Comparison of ENCODE assay signal across 29 mouse cellular contexts in the genomic region with DNA sequence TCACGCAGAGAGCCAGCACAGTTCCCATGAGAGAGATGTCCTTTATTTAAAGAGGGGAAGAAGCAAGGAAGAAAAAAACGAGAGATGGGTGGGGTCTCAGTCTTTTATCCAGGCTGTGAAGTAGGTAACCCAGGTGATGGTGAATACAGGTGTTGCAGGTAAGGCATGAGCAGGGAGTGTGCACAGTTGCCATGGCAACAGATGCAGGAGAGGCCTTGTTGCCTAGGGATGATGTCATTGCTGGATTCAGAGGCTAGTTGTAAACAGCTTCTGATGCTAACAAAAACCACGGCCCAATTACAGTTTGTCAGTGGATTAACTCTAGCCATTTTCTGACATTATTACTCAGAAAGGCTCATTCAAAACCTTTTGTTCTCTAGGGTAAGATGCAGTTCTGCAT.
A peak's percentile ranks its signal among the peaks of the same experiment; 100 is the strongest.
DNase-seq lines count a peak whose midpoint lies in the region; ATAC-seq and TF ChIP-seq lines count a peak whose summit lies in the region.
"Had no signal": no experiment of that assay in that cellular context is flagged by ENCODE, and none has a peak within 500 bp of the region (broad histone marks: within the 10 kb centered on the region; RNA-seq: fewer than 3 reads in every experiment).

No protein-coding gene starts in this region.

- no peaks in the 10 kb centered on the region for H3K9me3 ChIP-seq in hindbrain, embryonic 15.5 days
- no peaks in the 10 kb centered on the region for H3K9me3 ChIP-seq in hindbrain, embryonic 14.5 days (ENCODE audit: control insufficient read depth, low read length)
- H3K9me3 ChIP-seq in midbrain, embryonic 11.5 days (ENCODE audit: control insufficient read depth, low read length) = no peaks in the 10 kb centered on the region
- H3K9me3 ChIP-seq in midbrain, embryonic 13.5 days = no peaks in the 10 kb centered on the region
- no peaks in the 10 kb centered on the region for H3K9me3 ChIP-seq in midbrain, embryonic 16.5 days (replicated peaks; ENCODE audit: control insufficient read depth, low read length, poor library complexity, severe bottlenecking)
- H3K9me3 ChIP-seq: hindbrain, embryonic 10.5 days; intestine, embryonic 15.5 days; limb, embryonic 15.5 days; liver, embryonic 15.5 days; lung, embryonic 15.5 days; neural tube, embryonic 12.5 days had no signal

- H3K4me3 ChIP-seq in hindbrain, embryonic 15.5 days = no peak overlapping the region
- no peak overlapping the region for H3K4me3 ChIP-seq in hindbrain, embryonic 14.5 days (replicated peaks; ENCODE audit: low read length)
- no peak overlapping the region for H3K4me3 ChIP-seq in midbrain, embryonic 11.5 days (ENCODE audit: low read depth, low read length)
- H3K4me3 ChIP-seq in midbrain, embryonic 13.5 days (replicated peaks) = no peak overlapping the region
- H3K4me3 ChIP-seq in midbrain, embryonic 16.5 days (ENCODE audit: low read depth, low read length) = no peak overlapping the region
- H3K4me3 ChIP-seq: hindbrain, embryonic 10.5 days; intestine, embryonic 15.5 days; layer of hippocampus, adult 2 months; limb, embryonic 15.5 days; liver, embryonic 15.5 days; lung, embryonic 15.5 days; megakaryocyte, embryonic 14.5 days; neural tube, embryonic 12.5 days had no signal

- TF ChIP-seq CTCF in brain, embryonic 14.5 days (IDR thresholded peaks at IDR 0.05; ENCODE audit: borderline replicate concordance, extremely low read depth, insufficient read depth, insufficient read length) = no peak

- no peaks in the 10 kb centered on the region for H3K27me3 ChIP-seq in hindbrain, embryonic 15.5 days
- no peaks in the 10 kb centered on the region for H3K27me3 ChIP-seq in hindbrain, embryonic 14.5 days (ENCODE audit: control insufficient read depth, insufficient read depth, low read length)
- no peaks in the 10 kb centered on the region for H3K27me3 ChIP-seq in midbrain, embryonic 11.5 days (ENCODE audit: control insufficient read depth, insufficient read depth, low read length)
- H3K27me3 ChIP-seq in midbrain, embryonic 13.5 days = no peaks in the 10 kb centered on the region
- no peaks in the 10 kb centered on the region for H3K27me3 ChIP-seq in midbrain, embryonic 16.5 days (ENCODE audit: control insufficient read depth, insufficient read depth, low read depth, low read length)
- H3K27me3 ChIP-seq: CH12.LX; intestine, embryonic 15.5 days; limb, embryonic 15.5 days; liver, embryonic 15.5 days; lung, embryonic 15.5 days; megakaryocyte, embryonic 14.5 days; neural tube, embryonic 12.5 days had no signal

- H3K27ac ChIP-seq in hindbrain, embryonic 15.5 days (replicated peaks) = no peak overlapping the region; the same call in 1 of the 2 replicates
- H3K27ac ChIP-seq in hindbrain, embryonic 14.5 days = no peak overlapping the region
- H3K27ac ChIP-seq in midbrain, embryonic 11.5 days (ENCODE audit: low read depth, low read length) = no peak overlapping the region
- no peak overlapping the region for H3K27ac ChIP-seq in midbrain, embryonic 13.5 days
- peak overlapping the region; percentile 5; the same call in 1 of the 2 replicates for H3K27ac ChIP-seq in midbrain, embryonic 16.5 days (ENCODE audit: low read length)
- H3K27ac ChIP-seq: hindbrain, embryonic 10.5 days; intestine, embryonic 15.5 days; layer of hippocampus, adult 2 months; limb, embryonic 15.5 days; liver, embryonic 15.5 days; lung, embryonic 15.5 days; neural tube, embryonic 12.5 days had no signal

- no peaks in the 10 kb centered on the region for H3K4me1 ChIP-seq in hindbrain, embryonic 15.5 days (replicated peaks)
- no peaks in the 10 kb centered on the region for H3K4me1 ChIP-seq in hindbrain, embryonic 14.5 days (replicated peaks; ENCODE audit: control insufficient read depth, insufficient read depth, low read length)
- no peaks in the 10 kb centered on the region for H3K4me1 ChIP-seq in midbrain, embryonic 11.5 days (ENCODE audit: control insufficient read depth, insufficient read depth, low read length)
- no peaks in the 10 kb centered on the region for H3K4me1 ChIP-seq in midbrain, embryonic 13.5 days (replicated peaks)
- H3K4me1 ChIP-seq in midbrain, embryonic 16.5 days (ENCODE audit: control insufficient read depth, insufficient read depth, low read length) = 0 out of 2 replicates have a peak, but pooled peaks cover 5% of the 10 kb centered on the region
- H3K4me1 ChIP-seq: hindbrain, embryonic 10.5 days; intestine, embryonic 15.5 days; limb, embryonic 15.5 days; liver, embryonic 15.5 days; lung, embryonic 15.5 days; megakaryocyte, embryonic 14.5 days; neural tube, embryonic 12.5 days had no signal

- no peak overlapping the region for H3K9ac ChIP-seq in hindbrain, embryonic 15.5 days
- no peak overlapping the region for H3K9ac ChIP-seq in hindbrain, embryonic 14.5 days
- no peak overlapping the region for H3K9ac ChIP-seq in midbrain, embryonic 11.5 days (ENCODE audit: low read length)
- H3K9ac ChIP-seq in midbrain, embryonic 13.5 days (replicated peaks) = no peak overlapping the region
- no peak overlapping the region for H3K9ac ChIP-seq in midbrain, embryonic 16.5 days (ENCODE audit: low read depth, low read length)
- H3K9ac ChIP-seq: intestine, embryonic 15.5 days; limb, embryonic 15.5 days; liver, embryonic 15.5 days; lung, embryonic 15.5 days; neural tube, embryonic 12.5 days had no signal

- no peak for TF ChIP-seq POLR2A in brain, embryonic 14.5 days (IDR thresholded peaks at IDR 0.05; ENCODE audit: borderline replicate concordance, extremely low read depth, insufficient read depth, insufficient read length, poor library complexity, severe bottlenecking)

- 68% methylated on average over 3 of the region's 3 CpGs for WGBS in hindbrain, embryonic 15.5 days
- 73% methylated on average over 3 of the region's 3 CpGs for WGBS in hindbrain, embryonic 14.5 days
- WGBS in midbrain, embryonic 11.5 days = 86% methylated on average over 3 of the region's 3 CpGs
- WGBS in midbrain, embryonic 13.5 days = 75% methylated on average over 3 of the region's 3 CpGs
- 59% methylated on average over 3 of the region's 3 CpGs for WGBS in midbrain, embryonic 16.5 days

- peak; percentile 74; the same call in 1 of the 2 replicates for ATAC-seq in hindbrain, embryonic 15.5 days (ENCODE audit: low FRiP score, low read depth)
- no peak for ATAC-seq in hindbrain, embryonic 14.5 days (ENCODE audit: low FRiP score)
- no peak for ATAC-seq in midbrain, embryonic 11.5 days (ENCODE audit: low FRiP score)
- ATAC-seq in midbrain, embryonic 13.5 days = no peak
- peak; percentile 80; the same call in 1 of the 2 replicates for ATAC-seq in midbrain, embryonic 16.5 days
- ATAC-seq: intestine, embryonic 15.5 days; Patski had no signal

- H3K36me3 ChIP-seq in hindbrain, embryonic 15.5 days = no peaks in the 10 kb centered on the region
- no peaks in the 10 kb centered on the region for H3K36me3 ChIP-seq in hindbrain, embryonic 14.5 days (replicated peaks; ENCODE audit: control insufficient read depth, insufficient read depth)
- no peaks in the 10 kb centered on the region for H3K36me3 ChIP-seq in midbrain, embryonic 11.5 days (ENCODE audit: control insufficient read depth, insufficient read depth, low read length)
- no peaks in the 10 kb centered on the region for H3K36me3 ChIP-seq in midbrain, embryonic 13.5 days
- no peaks in the 10 kb centered on the region for H3K36me3 ChIP-seq in midbrain, embryonic 16.5 days (ENCODE audit: control insufficient read depth, insufficient read depth, low read length)
- H3K36me3 ChIP-seq: G1E; hindbrain, embryonic 10.5 days; intestine, embryonic 15.5 days; limb, embryonic 15.5 days; liver, embryonic 15.5 days; lung, embryonic 15.5 days; neural tube, embryonic 12.5 days had no signal

- no peak overlapping the region for H3K4me2 ChIP-seq in hindbrain, embryonic 15.5 days
- no peak overlapping the region for H3K4me2 ChIP-seq in hindbrain, embryonic 14.5 days (replicated peaks)
- no peak overlapping the region for H3K4me2 ChIP-seq in midbrain, embryonic 11.5 days
- H3K4me2 ChIP-seq in midbrain, embryonic 13.5 days (replicated peaks) = no peak overlapping the region
- no peak overlapping the region for H3K4me2 ChIP-seq in midbrain, embryonic 16.5 days (ENCODE audit: low read length)
- H3K4me2 ChIP-seq: heart, embryonic 11.5 days; intestine, embryonic 15.5 days; limb, embryonic 15.5 days; liver, embryonic 15.5 days; lung, embryonic 15.5 days; neural tube, embryonic 12.5 days had no signal

- DNase-seq in hindbrain, embryonic 14.5 days (ENCODE audit: low spot score) = no peak
- DNase-seq in midbrain, embryonic 11.5 days (ENCODE audit: low spot score, missing footprints) = peak; percentile 19
- peak; percentile 64 for DNase-seq in brain, embryonic 14.5 days (ENCODE audit: low read depth)
- no peak for DNase-seq in liver
- DNase-seq in cerebellum, postnatal 25 days = no peak
- DNase-seq: adrenal gland, adult 2 months; B cell, adult 2 months; cerebellum, adult 2 months; cerebellum, postnatal 36 days; kidney, adult 8-10 months; kidney, postnatal 10 days; lung, postnatal 36 days; spleen, adult 18-20 months; thymus, postnatal 14 days had no signal

Comparison
In these comparisons a context has a peak if more than half of its experiments do, and no peak if none do; other contexts are left out.
1. ATAC-seq: peak in hindbrain, embryonic 15.5 days (single experiment) and midbrain, embryonic 16.5 days (single experiment); none in hindbrain, embryonic 14.5 days (single experiment), midbrain, embryonic 11.5 days (single experiment) and midbrain, embryonic 13.5 days (single experiment).
2. DNase-seq: peak in midbrain, embryonic 11.5 days (single experiment) and brain, embryonic 14.5 days (single experiment); none in hindbrain, embryonic 14.5 days (single experiment), liver (single experiment) and cerebellum, postnatal 25 days (0 of 2).